Mouse (Mus musculus) adrenal gland, postnatal 36 days (tissue): ENCODE measurements around the gene Itgb2. TPM values are rescaled to one million over a fixed set of nuclear protein-coding genes. Genes with fewer than 3 reads are reported as not detected.

Source experiments
- DNase-seq, 2 experiments: peaks; one replicate each; pipeline ENCODE4 v3.0.0; 2021; ENCODE audit warnings: mixed read lengths in 1 of 2
- total RNA-seq, 2 experiments: library from RNA; stranded (reverse); gene quantifications; 2 replicates each; pipeline ENCODE4 v1.2.3; 2021

Gene Itgb2
- total RNA-seq, 2 experiments from 2014 or later, result 4.2 to 9.1 TPM

DNA sequence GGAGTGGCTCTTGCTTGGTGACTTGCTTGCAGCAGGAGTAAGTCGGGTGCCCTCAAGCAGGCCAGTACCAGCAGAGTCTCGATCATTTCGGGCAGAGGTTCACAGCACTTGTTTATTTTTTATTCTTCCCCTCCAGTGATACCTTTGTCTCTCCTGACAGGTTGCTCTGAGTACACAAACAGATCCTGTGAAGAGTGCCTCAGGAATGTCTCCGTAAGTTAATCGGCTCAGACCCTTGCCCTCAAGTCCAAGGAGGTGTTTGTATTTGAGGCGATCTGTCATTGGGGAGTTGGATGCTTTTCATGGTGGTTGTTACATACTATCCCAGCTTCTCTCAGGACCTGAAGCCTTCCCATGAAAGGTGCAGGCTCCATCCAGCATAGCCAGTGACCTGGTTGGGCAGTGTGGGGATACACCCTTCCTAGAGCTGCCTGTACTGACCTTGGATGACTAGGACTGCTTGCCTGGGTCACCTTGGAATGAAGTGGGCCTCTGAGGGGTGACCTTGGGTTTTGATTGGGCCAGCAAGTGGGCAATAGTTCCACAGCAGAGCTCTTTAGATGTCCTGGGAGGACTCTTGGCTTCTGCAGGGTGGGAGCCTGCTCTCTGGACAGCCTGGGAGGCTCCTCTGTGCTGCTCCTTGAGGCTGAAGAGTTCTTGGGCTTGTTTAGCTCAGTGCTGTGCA lies 57.2 kb downstream of the Itgb2 start:
- peak; percentile 41 to 49 for DNase-seq

DNA sequence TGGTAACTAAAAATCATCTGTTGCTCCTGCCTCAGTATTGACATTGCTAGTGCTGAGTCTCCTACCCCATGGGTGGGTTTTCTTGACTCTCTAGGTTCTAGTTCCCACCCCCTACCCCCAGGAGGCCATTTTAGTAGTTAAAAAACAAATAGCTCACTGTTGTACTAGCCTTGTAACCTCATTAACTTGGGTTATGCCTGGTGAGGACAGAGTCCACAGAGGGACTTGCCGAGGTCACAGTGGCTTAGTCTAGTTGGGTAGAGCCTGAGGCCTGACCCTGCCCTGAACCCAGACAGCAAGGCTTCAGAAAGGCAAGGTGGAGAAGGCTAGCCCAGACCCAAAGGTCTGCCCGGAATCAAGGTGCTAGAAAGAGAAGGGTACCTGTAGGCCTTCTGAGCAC lies 58.0 kb downstream of the Itgb2 start:
- DNase-seq, result no peak

DNA sequence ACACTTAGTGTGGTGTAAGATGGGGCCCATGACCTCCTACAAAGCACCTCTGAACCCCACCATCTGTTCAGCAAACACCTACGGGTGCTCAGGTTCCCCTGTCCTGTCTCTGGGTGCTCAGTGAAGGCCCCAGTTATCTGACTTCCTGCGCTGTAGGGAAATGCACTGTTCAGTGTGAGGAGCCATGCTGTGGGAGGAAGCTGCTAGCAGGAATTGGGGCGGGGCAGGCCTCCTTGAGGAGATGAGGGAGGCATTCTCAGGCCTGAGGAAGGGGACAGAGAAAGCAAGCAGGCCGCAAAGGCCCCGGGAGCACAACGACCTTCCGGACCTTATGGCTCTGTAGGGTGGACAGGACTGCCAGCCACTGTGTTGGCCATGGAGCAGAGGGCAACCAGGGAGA lies 59.1 kb downstream of the Itgb2 start:
- no peak for DNase-seq

DNA sequence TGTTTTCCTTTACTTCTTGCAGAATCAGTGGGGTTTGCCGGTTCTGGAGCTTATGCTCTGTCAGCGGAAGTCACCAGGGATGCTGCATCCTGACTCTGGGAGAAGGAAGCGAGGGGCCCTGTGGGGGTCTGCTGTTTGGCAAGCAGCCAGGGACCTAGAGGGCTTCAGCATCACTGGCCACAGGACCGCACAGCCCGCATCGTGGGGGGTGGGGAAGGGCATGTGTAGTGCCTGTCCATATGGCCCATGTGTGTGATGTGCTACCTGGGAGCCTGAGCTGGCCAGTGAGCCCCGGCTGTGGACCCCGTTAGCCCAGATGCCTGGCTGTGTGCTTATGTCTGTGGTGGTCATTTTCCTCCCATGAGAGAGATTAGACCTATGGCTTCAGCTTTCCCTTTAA lies 59.7 kb downstream of the Itgb2 start:
- no peak for DNase-seq

DNA sequence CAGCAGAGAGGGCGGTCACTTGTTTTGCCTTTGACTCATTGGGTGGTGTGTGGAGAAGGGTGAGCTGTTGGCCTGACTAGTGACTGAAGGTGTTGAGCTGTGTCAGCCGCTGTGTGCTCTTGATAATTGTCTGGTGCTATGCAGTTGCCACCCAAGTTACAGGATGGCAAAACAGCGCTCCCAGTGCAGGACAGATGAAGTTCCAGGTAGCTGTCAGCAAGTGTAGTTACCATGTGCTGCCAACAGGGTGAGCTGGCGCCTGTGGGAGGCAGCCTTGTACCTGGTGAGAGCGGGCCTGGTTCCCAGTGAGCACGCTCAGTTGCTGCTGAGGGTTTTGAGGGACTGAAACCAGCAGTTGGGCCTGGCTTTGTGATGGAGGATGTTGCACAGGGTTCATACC lies 60.8 kb downstream of the Itgb2 start:
- peak in 1 of 2 experiments; percentile 66 for DNase-seq

DNA sequence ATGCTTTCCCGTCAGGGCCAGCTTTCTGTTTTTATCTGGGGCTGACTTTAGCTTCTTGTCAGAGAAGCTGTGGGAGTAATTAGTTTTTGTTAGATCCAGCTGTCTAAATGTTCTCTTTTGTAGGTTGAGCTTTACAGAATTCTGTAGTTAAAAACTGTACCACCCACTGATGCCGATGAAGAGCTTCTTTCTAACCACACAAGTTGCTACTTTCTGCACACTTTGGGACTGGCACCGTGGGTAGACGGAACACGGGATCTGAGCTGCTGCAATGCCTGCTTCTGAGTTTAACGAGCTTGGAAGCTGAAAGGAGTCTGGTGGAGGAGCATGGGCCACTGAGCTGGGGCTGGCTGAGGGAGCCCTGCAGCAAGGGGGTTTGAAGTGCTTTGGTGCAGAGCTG lies 61.5 kb downstream of the Itgb2 start:
- DNase-seq, result no peak

DNA sequence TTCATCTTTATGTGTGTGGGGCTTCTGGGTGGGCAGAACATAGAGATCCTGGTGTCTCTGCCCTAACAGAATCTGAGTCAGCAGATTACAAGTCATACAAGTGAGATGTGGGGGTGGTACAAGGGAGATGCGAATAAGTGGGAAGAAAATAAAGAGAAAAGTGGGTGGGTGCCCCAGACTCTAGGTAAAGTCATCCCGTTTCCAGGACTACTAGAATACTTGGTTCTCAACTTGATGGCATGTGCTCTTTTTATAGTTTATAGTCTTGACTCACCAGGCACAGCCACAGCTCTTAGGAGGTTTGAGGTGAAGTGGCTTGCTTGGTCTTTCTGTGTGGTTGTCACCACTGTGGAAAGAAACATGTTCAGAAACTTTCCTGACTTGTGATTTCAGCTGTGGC lies 66.0 kb downstream of the Itgb2 start:
- DNase-seq, result no peak

DNA sequence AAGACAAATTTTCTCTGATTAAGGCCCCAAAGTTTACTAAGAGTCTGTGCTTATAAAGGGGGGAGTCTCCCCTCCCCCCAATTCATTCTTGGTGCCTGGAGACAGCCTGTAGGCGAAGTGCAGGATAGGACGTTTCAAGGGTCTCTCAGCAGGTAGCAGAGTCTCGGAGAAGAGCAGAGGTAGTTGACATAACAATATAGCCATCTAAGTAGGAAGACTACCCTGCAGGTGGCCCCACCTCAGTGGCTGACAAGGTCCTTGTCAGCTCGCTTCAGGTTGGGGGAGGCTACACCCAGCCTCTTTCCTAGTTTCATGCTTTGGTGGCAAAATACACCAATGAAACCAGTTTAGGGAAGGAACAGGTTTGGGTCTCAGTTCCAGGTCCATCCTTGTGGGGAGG lies 73.0 kb downstream of the Itgb2 start:
- no peak for DNase-seq

DNA sequence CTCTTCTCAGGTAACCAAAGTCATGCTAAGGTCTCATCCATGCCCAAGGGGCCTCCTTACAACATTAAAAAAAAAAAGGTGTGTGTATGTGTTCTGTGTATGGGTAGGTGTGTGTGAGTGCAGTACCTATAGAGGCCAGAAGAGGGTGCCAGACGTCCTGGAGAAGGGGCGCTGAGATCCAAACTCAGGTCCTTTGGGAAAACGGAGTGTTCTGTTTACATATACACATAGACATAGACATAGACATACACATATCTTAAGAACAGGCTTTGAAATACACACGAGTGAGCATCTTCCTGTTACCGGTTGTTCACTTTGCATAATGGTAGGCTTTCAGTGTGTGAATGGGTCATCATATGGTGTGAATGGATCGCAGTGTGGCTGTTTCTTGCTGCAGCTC lies 74.1 kb downstream of the Itgb2 start:
- no peak for DNase-seq

DNA sequence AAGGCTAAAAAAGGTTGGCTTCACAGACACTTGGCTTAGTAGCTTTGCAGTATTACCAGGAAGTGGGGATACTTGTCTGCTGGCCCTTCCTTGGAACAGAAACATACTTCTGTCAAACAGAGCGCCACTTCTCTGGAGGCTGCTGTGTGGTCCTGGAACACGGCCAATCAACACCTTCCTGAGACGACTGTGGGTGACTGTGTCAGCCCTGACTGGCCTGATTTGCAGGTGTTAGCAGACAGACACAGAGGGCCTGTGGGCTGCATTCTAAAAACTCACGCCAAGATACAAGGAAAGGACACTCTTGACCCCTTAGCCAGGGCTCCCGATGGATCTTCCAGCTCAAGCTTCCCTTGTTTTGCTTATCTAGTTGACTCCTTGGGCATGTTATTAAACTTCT lies 74.9 kb downstream of the Itgb2 start:
- DNase-seq, result no peak

DNA sequence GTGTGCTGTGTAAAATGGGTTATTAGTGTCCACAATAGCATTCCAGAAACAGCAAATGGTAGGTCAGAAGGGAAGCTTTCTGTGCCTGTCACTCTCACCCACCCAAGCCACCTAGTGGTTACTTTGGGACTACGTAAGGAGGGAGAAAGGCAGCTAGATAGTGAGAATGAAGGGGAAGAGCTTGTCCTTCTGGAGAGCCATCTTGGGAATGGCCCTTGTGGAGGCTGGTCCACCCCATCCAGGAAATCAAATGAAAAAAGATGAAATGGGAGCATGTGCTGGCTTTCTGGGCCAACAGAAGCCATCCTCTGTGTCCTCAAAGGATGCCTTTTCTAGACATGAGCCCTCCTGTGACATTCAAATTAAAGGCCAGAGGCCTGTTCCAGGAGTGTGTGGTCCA lies 75.3 kb downstream of the Itgb2 start:
- peak in 1 of 2 experiments; percentile 31 for DNase-seq

DNA sequence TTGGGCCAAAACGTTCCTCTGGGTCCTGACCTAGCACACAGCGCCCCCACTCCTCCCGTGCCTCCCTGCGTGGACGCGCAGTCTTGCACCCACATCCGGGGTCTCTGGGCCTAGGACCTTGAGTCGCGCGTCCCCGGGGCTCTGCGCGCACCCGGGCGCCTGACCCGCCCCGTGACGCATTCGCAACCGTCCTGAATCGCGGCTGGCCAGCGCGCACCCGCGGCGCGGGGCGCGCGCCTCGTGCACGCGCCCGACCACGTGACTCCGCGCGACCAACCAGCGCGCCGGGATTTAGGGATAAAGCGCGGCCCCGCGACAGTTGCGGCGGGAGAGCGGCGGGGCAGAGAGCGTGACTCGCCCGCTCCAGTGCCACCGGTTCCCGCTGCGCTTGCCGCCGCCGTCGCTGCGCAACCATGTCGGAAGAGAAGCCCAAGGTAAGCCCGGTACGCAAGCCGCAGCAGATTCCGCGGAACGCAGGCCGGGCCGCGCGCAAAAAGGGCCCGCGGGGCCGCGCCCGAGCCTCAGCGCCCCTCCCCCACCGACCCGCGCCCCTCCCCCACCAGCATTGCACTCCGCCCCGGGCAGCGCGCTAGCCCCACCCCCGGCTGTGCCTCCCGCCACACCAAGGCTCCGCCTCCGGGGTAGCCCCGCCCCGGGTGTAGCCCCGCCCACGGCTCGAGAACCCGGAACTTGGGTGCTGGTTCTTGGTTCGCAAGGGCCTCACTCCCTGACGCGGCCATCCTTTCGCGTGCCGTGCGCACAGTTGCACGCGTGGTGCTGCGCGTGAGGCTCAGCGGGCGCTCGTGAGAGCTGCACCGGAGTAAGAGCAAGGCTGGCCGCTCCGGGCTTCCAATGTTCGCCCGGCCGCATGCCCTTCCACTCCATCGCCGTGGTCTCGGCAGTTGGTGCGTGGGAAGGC lies 76.1 kb downstream of the Itgb2 start, which contains the start of the genes Sumo3 and Gm49325:
Gene Sumo3 (plus strand): TSS at position 190 of the 919 bp plus-strand sequence.
Gene Gm49325 (plus strand): TSS at position 290 of the 919 bp plus-strand sequence.
- peak; percentile 99 to 100 for DNase-seq

DNA sequence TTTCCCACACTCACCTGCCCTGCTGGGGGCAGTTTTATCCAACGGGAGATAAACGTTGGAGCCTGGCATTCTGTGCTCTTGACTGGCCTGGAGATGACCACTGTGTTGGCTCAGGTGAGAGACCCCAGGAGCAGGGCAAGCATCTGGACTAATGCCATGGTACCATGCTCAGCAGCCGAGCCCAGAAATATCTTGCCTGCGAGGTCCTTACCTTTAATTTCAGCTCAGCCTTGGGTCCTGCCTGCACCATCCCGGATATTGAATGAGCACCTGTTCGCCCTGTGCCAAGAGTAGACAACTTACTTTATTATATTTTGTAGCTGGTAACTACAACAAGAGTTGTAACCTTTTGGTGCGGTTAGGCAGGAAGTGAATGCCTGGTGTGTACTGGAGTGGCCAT lies 76.8 kb downstream of the Itgb2 start:
- DNase-seq, result no peak

DNA sequence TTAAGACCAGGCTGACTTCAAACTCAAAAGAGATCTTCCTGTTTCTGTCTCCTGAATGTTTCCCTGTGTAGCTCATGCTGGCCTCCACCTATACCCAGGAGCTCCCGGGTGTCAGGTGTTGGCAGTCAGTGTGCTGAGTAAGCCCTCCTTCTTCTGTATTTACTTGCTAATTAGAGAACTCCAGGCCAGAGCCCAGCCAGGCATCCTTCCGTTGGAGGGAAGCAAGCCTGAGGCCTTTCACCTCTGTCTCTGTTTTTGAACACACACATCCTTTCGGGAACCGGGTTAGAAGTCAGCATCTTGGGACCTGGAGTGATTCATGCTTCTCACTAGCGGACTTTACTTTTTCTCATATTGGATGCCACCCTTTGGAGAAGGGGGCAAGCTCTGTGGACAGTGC lies 77.4 kb downstream of the Itgb2 start:
- peak in 1 of 2 experiments; percentile 20 for DNase-seq

DNA sequence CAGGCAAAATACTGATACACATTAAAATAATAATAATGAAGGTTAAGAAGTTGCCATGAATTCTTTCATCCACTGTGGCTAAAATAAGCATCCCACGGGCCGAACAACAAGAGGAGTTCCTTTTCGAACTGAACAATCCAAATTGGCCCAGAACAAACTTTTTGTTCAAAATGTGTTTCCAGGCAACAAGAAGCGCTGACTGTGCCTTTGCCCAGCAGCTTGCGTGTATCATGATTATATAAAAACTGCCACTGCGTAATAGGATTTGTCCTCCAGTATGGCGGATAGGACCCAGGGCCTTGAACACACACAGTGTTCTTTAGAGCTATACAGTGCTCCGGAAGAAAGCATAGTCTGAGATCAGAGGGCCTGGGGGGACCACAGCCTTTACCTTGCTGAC lies 78.5 kb downstream of the Itgb2 start:
- DNase-seq, result no peak

DNA sequence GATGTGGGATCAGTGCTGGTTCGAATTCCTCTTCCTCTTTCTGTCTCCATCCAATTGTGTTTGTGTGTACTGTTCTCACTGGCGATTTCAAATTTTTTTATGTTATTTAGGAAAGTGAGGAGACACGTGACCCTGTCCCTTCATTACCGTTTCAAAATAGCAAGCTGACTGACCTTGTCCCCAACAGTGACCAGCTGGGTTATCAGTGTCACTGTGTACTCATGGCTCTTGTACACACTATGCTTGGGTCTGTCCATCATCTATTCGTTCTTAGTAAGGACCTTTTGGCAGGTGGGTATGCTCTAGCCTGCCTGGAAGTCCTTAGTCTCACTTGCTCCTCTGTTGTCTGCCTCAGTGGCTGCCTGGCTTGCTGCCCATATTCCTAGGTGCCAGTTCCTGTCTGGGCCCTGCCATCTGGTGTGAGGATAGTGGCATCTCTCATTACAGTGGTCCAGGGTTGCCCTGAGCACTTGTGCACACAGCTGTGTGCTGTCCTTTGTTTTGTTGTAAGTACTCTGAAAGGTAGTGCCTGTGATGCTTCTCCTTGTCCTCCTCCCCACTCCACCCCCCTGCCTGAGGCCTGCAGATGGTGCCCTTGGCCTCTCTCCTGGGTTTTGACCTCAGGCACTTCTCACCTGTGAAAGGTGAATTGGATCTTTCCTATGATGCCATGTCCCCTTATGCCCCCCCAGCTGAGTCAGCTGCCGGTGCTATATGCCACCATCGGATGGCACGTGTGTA lies 80.3 kb downstream of the Itgb2 start:
- no peak for DNase-seq

DNA sequence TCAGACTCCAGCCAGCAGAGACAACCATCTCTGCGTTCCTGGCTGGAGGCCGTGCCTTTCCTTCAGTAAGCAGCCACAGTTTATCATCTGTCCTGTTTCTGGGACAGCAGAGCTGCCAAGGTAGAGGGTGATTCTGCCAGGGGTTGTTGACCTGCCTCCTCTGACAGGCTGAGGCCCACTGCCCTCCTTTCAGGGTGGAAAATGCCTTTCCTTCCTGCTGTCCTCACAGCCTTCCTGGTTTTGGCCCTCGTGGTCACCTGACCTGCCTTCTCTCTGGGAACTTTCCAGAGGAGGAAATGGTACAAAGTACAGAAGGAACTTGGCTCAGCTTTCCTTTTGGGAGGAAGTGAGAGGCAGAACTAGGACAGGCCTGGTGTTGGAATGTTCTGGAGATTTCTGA lies 83.4 kb downstream of the Itgb2 start:
- peak; percentile 51 to 68 for DNase-seq

Other genes with a start within 250 kb of the Itgb2 start
- 10 to 100 TPM; 10.8 to 68.2 TPM for gene Adarb1, start 112.0 kb upstream of the Itgb2 start, total RNA-seq
- gene Fam207a, start 14.5 kb upstream of the Itgb2 start, total RNA-seq, result 10 to 100 TPM; 19.2 to 25.0 TPM
- gene Pttg1ip, start 51.5 kb downstream of the Itgb2 start, total RNA-seq, result 100 to 1,000 TPM; 197 to 219 TPM
- 100 to 1,000 TPM in 1 of 2 experiments, 10 to 100 TPM in 1; 89.0 to 106 TPM for gene Sumo3, start 75.8 kb downstream of the Itgb2 start, total RNA-seq
- gene Gm49325, start 75.9 kb downstream of the Itgb2 start, total RNA-seq, result 10 to 100 TPM; 24.1 to 27.6 TPM
- gene Ube2g2, start 92.0 kb downstream of the Itgb2 start, total RNA-seq, result 10 to 100 TPM; 57.3 to 67.6 TPM
- gene Tspear, start 156.3 kb downstream of the Itgb2 start, total RNA-seq, result under 1 TPM; 0.16 to 0.23 TPM
- gene Gm19402, start 160.5 kb downstream of the Itgb2 start, total RNA-seq, result not detected
- gene Gm9508, start 167.0 kb downstream of the Itgb2 start, total RNA-seq, result not detected
- gene Gm10272, start 176.4 kb downstream of the Itgb2 start, total RNA-seq, result not detected
- gene Gm10024, start 181.2 kb downstream of the Itgb2 start, total RNA-seq, result not detected
- not detected for gene Gm10142, start 185.6 kb downstream of the Itgb2 start, total RNA-seq
- gene Krtap12-1, start 190.3 kb downstream of the Itgb2 start, total RNA-seq, result not detected
- not detected for gene Gm10100, start 196.2 kb downstream of the Itgb2 start, total RNA-seq
- not detected for gene Gm18596, start 212.4 kb downstream of the Itgb2 start, total RNA-seq
- not detected for gene Gm9736, start 221.1 kb downstream of the Itgb2 start, total RNA-seq
- not detected for gene Gm3233, start 229.4 kb downstream of the Itgb2 start, total RNA-seq
- gene Gm3238, start 241.1 kb downstream of the Itgb2 start, total RNA-seq, result not detected
- gene Gm7138, start 246.7 kb downstream of the Itgb2 start, total RNA-seq, result not detected